Mouse (Mus musculus) cerebellum, adult (tissue): ENCODE measurements around the gene Olfr715.
"Not testable (repeated sequence)": the region's sequence is repeated elsewhere in the genome, so short reads cannot be mapped to it uniquely, and the experiment has no call there.

Experiments used
- ATAC-seq: cut with Nextera tagmentation; 2 replicates; pipeline ENCODE4 v1.9.2; 2017; ENCODE audit warnings: mild to moderate bottlenecking, moderate library complexity, mixed read lengths; ENCODE audit not compliant: insufficient number of reproducible peaks, low FRiP score, low TSS enrichment

Olfr715 gene

DNA sequence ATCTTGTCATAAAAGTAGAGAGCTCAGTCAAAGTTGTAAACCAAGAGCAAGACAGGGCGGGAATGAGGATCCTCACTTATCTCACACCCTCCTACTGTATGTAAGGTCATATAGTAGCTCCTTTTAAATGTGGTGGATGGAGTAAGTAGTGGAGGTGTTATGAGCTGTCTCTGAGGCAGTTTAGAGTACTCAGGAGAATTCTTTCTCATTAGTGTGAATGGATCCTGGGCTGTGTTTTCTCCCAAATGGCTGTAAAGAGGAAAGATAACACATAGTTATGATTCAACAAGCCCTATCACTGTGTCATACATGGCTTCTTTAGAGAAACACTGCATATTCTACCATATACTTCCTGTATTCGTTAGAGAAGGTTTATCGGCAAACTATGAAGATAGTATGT is at the start of gene Olfr715:
TSS of gene Olfr715 (minus strand) at position 101 of the 400 bp plus-strand sequence.
- not testable (repeated sequence) for ATAC-seq

- ATAC-seq, result no peak
Observed at GRCm38 (mm10) chr7:107180406-107180805, 49.5 kb upstream of the Olfr715 start.

GRCm38 (mm10) chr7:107166690-107167089 is 35.8 kb upstream of the Olfr715 start, which contains the start of gene Nlrp14:
Gene Nlrp14, plus strand, starts transcription at chr7:107166990.
- no peak for ATAC-seq

DNA sequence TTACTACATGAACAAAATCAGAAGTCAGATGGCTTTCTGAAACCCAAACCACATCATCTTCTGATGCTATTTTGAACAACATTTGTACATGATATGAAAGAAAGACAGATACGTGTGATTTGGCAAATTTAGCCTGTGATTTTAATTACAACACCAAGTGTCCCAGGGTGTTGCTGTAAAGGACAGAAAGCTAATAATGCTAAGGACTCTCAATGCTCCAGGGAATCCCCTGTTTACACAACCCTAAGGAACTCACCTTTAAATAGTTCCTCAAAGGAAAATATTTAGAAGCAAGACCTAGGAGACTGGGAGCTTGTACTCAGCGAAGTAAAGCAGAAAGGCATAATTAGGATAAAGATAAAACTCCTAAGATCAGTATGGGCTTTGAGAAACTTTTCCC is 7.1 kb upstream of the Olfr715 start, which contains the start of gene Olfr716:
TSS of gene Olfr716 (plus strand) at position 301 of the 400 bp plus-strand sequence.
- ATAC-seq, result not testable (repeated sequence)

DNA sequence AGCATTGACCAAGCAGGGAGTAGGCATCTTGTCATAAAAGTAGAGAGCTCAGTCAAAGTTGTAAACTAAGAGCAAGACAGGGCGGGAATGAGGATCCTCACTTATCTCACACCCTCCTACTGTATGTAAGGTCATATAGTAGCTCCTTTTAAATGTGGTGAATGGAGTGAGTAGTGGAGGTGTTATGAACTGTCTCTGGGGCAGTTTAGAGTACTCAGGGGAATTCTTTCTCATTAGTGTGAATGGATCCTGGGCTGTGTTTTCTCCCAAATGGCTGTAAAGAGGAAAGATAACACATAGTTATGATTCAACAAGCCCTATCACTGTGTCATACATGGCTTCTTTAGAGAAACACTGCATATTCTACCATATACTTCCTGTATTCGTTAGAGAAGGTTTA is 20.6 kb downstream of the Olfr715 start, which contains the start of gene Olfr715b:
TSS of gene Olfr715b (minus strand) at position 101 of the 400 bp plus-strand sequence.
- ATAC-seq, result not testable (repeated sequence)

DNA sequence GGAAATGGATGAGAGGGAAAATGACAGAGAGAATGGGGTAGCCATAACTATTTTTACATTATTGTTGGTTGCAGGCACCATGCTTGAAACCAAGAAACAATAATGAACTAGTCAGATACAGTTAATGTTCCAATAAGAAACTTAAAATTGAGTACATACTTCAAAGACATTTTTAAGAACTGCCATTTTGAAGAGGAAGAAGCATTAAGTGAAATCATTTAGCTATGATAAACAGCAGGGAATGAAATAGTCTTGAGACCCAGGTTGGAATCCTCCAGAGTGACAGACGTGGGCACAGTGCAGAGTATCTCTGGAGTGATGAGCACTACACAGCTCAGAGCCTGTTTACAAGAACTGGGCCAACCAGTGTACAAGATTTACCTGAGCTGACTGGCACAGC is 38.0 kb downstream of the Olfr715 start, which contains the start of gene Olfr17:
TSS of gene Olfr17 (plus strand) at position 301 of the 400 bp plus-strand sequence.
- no peak for ATAC-seq
